Mouse (Mus musculus): Measurements from ENCODE around the gene Olfr370. TPM values are rescaled to one million over a fixed set of nuclear protein-coding genes. Genes with fewer than 3 reads are reported as not detected.

Gene Olfr370
- total and polyA plus RNA-seq, 3 experiments: not detected

DNA sequence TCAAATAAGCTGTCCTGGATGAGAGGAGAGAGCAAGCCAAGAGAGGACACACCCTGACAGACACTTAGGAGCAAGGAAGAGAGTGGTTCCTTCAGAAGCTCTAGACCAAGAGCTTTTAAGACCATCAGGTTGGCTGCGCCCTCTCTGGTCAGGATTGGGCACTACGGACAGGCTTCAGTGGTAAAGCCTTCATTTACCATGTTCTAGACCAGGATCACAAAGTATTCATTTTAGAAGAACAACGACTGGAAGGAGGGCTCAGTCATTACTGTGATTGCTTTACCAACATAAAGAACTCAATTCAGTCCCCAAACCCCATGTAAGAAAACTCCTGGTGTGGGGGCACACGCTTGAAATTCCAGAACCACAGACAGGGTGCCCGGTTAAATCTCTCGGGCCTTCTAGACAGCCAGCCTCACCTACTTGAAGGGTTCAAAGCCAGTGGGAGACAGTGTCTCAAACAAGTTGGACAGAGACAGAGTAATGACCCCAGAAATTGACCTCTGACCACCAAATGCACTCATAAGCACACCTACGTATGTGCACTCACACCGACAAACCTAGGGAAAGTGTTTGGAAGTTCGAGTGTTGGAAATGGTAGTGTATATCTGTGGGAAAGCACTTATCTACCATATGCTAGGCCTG lies 30.3 kb downstream of the Olfr370 start:
- Histone ChIP-seq H3K36me3 (replicated peaks in 1 of 2; ENCODE audit: control insufficient read depth in 1 of 2, insufficient read depth in 1 of 2, low read length in 1 of 2) (peaks cover 9 to 28% of the 10 kb centered on the region in 2 experiments), H3K27ac (ENCODE audit: insufficient read depth, low read depth) (no peak overlapping the region), H3K9me3 (replicated peaks; ENCODE audit: low read length) (no peaks in the 10 kb centered on the region), H3K79me2 (replicated peaks; ENCODE audit: control insufficient read depth, extremely low read depth, insufficient read depth, poor library complexity, severe bottlenecking) (peaks cover 16% of the 10 kb centered on the region), H3K4me2 (ENCODE audit: insufficient read depth, low read depth, poor library complexity, severe bottlenecking) (no peak overlapping the region), H3K4me1 (ENCODE audit: control insufficient read depth in 1 of 2, insufficient read depth in 2 of 2) (peaks cover 6 to 34% of the 10 kb centered on the region in 2 experiments), H3K9ac (ENCODE audit: insufficient read depth, low read depth) (no peak overlapping the region), H3K27me3 (replicated peaks) (no peaks in the 10 kb centered on the region), H3K4me3 (replicated peaks in 1 of 3; ENCODE audit: low read depth in 2 of 3, low read length in 2 of 3, poor library complexity in 1 of 3) (no peak overlapping the region)
- in situ Hi-C loops (cut with MboI; ENCODE audit: low pct_ligation_motif_present, low pct_unique_long_range_greater_than_20kb, low sequenced_read_pairs) (no loop called here), dilution Hi-C loops (cut with MboI; ENCODE audit: extremely low pct_ligation_motif_present, extremely low pct_unique_long_range_greater_than_20kb, low sequenced_read_pairs) (no loop called here)
- peak; percentile 74 for DNase-seq (ENCODE audit: extremely low read depth)
- no peak for TF ChIP-seq POLR2AphosphoS2 (IDR thresholded peaks at IDR 0.05; ENCODE audit: low read depth, low read length)
- no peak for TF ChIP-seq MAZ (IDR thresholded peaks at IDR 0.05; ENCODE audit: low read depth, low read length)
- TF ChIP-seq CHD1 (IDR thresholded peaks at IDR 0.05; ENCODE audit: low read depth, low read length): no peak
- no peak for TF ChIP-seq RCOR1 (conservative IDR thresholded peaks at IDR 0.05; ENCODE audit: low read depth, low read length)
- peak; percentile 44 to 76 for TF ChIP-seq CTCF (conservative IDR thresholded peaks at IDR 0.05 in 1 of 2, IDR thresholded peaks at IDR 0.05 in 1 of 2; ENCODE audit: low read depth in 2 of 2, low read length in 2 of 2)
- no peak for TF ChIP-seq ETS1 (conservative IDR thresholded peaks at IDR 0.05; ENCODE audit: low read depth, low read length)
- no peak for TF ChIP-seq BHLHE40 (IDR thresholded peaks at IDR 0.05; ENCODE audit: low read depth, low read length)
- peak; percentile 48 for TF ChIP-seq RAD21 (IDR thresholded peaks at IDR 0.05; ENCODE audit: low read depth, low read length)
- no peak for TF ChIP-seq ZNF384 (IDR thresholded peaks at IDR 0.05; ENCODE audit: low read depth, low read length)
- no peak for TF ChIP-seq CHD2 (IDR thresholded peaks at IDR 0.05; ENCODE audit: low read length)
- no peak for TF ChIP-seq NRF1 (IDR thresholded peaks at IDR 0.05; ENCODE audit: low read depth, low read length)
- TF ChIP-seq SMC3 (IDR thresholded peaks at IDR 0.05; ENCODE audit: low read depth, low read length): peak; percentile 28
- TF ChIP-seq E2F4 (IDR thresholded peaks at IDR 0.05; ENCODE audit: insufficient replicate concordance, low read depth, low read length): no peak
- TF ChIP-seq MXI1 (IDR thresholded peaks at IDR 0.05; ENCODE audit: low read depth, low read length): no peak
- 0 out of 2 replicates have a peak, but pooled peaks have one; percentile 32 for TF ChIP-seq POLR2A (IDR thresholded peaks at IDR 0.05; ENCODE audit: low read depth, low read length)
- no peak for TF ChIP-seq PAX5 (IDR thresholded peaks at IDR 0.05; ENCODE audit: low read length)
- TF ChIP-seq UBTF (IDR thresholded peaks at IDR 0.05; ENCODE audit: low read depth, low read length): no peak
- no peak for TF ChIP-seq EP300 (IDR thresholded peaks at IDR 0.05; ENCODE audit: low read length)

DNA sequence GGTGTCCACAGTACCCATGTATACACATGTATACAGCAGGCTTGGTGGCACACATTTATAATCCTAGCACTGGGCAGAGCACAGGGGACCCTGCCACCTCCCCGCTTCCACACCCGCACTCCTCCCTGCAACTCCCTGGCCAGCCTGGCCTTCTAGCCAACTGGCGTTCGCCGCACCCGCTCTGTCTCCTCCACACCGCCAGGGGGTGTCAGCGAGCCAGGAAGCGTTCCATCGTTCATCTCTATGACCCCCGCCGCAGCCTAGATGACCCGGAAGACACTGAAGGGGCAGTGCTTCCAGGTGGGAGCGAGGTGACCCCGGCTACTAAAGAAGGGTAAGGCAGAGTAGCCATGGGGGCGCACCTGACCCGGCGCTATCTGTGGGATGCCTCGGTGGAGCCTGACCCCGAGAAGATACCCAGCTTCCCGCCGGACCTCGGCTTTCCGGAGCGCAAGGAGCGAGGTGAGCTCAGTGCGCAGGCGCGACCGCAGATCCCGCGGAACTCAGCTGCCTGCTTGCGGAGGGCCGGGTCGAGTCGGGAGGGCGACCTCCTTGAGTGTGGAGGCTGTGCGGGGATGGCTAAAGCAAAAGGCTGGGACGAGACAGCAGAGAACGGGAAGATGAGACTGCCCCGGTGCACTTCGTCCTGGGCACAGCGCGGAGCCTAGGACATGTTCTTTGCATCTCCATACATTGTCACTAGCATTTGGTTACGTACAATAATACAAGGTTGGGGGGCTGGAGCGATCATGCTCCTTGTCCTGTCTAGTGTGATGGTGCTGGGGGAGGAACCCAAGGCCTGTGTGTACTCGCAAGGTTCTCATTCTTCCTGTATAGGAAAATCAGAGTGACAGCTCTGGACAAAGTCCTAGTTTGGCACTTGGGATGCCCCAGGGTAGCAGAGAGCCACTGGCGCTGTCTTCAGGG lies 31.2 kb downstream of the Olfr370 start, which contains the start of gene Ndufb7:
TSS of gene Ndufb7 (plus strand) at position 203 of the 927 bp plus-strand sequence.
- no peaks in the 10 kb centered on the region for H3K9me3 ChIP-seq (replicated peaks; ENCODE audit: low read length)
- H3K4me2 ChIP-seq (ENCODE audit: insufficient read depth, low read depth, poor library complexity, severe bottlenecking): peak within 1 kb of the TSS; percentile 89
- peak within 1 kb of the TSS; percentile 84 to 99 (median 85) for H3K4me3 ChIP-seq (replicated peaks in 1 of 3; ENCODE audit: low read depth in 2 of 3, low read length in 2 of 3, poor library complexity in 1 of 3)
- H3K36me3 ChIP-seq (replicated peaks in 1 of 2; ENCODE audit: control insufficient read depth in 1 of 2, insufficient read depth in 1 of 2, low read length in 1 of 2): peaks cover 18 to 36% of the 10 kb centered on the region in 2 experiments
- peak within 1 kb of the TSS; percentile 61 for H3K27ac ChIP-seq (ENCODE audit: insufficient read depth, low read depth)
- H3K27me3 ChIP-seq (replicated peaks): no peaks in the 10 kb centered on the region
- in situ Hi-C loops (cut with MboI; ENCODE audit: low pct_ligation_motif_present, low pct_unique_long_range_greater_than_20kb, low sequenced_read_pairs) (no loop called here), dilution Hi-C loops (cut with MboI; ENCODE audit: extremely low pct_ligation_motif_present, extremely low pct_unique_long_range_greater_than_20kb, low sequenced_read_pairs) (no loop called here)
- peaks cover 6 to 41% of the 10 kb centered on the region in 2 experiments for H3K4me1 ChIP-seq (ENCODE audit: control insufficient read depth in 1 of 2, insufficient read depth in 2 of 2)
- peaks cover 16% of the 10 kb centered on the region for H3K79me2 ChIP-seq (replicated peaks; ENCODE audit: control insufficient read depth, extremely low read depth, insufficient read depth, poor library complexity, severe bottlenecking)
- peak within 1 kb of the TSS; percentile 82 for H3K9ac ChIP-seq (ENCODE audit: insufficient read depth, low read depth)
- DNase-seq (ENCODE audit: extremely low read depth): peak; percentile 94
- TF ChIP-seq JUND (conservative IDR thresholded peaks at IDR 0.05; ENCODE audit: low read depth, low read length) (no peak), POLR2A (IDR thresholded peaks at IDR 0.05; ENCODE audit: low read depth, low read length) (peak; percentile 83), E2F4 (IDR thresholded peaks at IDR 0.05; ENCODE audit: insufficient replicate concordance, low read depth, low read length) (no peak), MAFK (IDR thresholded peaks at IDR 0.05; ENCODE audit: insufficient replicate concordance, low read length) (no peak), EP300 (IDR thresholded peaks at IDR 0.05; ENCODE audit: low read length) (no peak), USF2 (conservative IDR thresholded peaks at IDR 0.05; ENCODE audit: low read depth, low read length) (no peak), ZNF384 (IDR thresholded peaks at IDR 0.05; ENCODE audit: low read depth, low read length) (no peak), CHD1 (IDR thresholded peaks at IDR 0.05; ENCODE audit: low read depth, low read length) (no peak), ZMIZ1 (IDR thresholded peaks at IDR 0.05; ENCODE audit: low read depth, low read length) (no peak), ZC3H11A (IDR thresholded peaks at IDR 0.05; ENCODE audit: low read depth, low read length) (no peak), ZKSCAN1 (IDR thresholded peaks at IDR 0.05; ENCODE audit: borderline replicate concordance, low read depth, low read length) (no peak), RAD21 (IDR thresholded peaks at IDR 0.05; ENCODE audit: low read depth, low read length) (no peak; the same call in none of the 2 replicates), BHLHE40 (IDR thresholded peaks at IDR 0.05; ENCODE audit: low read depth, low read length) (no peak), GABPA (IDR thresholded peaks at IDR 0.05; ENCODE audit: insufficient replicate concordance, low read depth, low read length) (peak; percentile 94), CHD2 (IDR thresholded peaks at IDR 0.05; ENCODE audit: low read length) (peak; percentile 95), TBP (conservative IDR thresholded peaks at IDR 0.05; ENCODE audit: low read depth, low read length) (no peak), UBTF (IDR thresholded peaks at IDR 0.05; ENCODE audit: low read depth, low read length) (no peak), JUN (IDR thresholded peaks at IDR 0.05; ENCODE audit: insufficient read depth, low read depth, low read length) (no peak), IRF4 (IDR thresholded peaks at IDR 0.05; ENCODE audit: low read depth, low read length) (peak; percentile 59; the same call in 1 of the 2 replicates), SMC3 (IDR thresholded peaks at IDR 0.05; ENCODE audit: low read depth, low read length) (peak; percentile 46)

Measured in CH12.LX (cell line).